Mouse (Mus musculus): Measurements from ENCODE around the gene Bbs9.

Bbs9 gene

DNA sequence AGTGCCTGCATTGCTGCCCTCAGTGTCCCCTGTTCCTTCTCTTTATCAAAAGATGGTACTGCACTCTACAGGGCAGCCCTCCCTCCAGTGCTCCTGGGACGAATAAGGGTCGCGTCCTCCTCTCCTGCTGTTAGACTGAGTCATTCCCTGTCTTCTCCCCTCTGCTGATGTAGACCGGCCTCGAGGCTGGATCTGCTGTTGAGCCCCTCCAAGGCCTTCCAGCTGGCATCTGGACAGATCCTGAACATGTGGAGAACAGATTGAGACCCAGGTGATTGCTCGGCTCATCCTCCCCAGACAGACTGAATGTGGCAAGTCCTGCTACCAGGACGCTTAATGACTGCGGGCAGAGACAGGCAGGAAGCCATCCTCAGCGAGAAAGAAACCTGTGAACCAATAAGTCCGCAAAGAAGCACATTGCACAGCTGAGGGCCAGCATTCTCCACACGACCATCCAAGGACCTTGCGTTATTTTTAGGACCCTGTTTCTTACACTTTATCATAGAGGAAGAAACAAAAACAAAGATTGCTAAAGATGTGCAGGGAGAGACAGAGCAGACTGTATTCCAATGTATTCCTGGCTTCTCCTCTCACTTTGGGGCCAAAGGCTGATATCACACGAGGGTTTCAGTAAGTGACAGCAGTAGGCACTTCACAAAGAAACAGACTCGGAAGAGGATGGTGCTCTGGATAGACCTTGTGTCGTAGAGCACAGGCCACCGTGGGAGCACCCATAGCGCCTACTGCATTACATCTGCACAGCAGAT, 275.4 kb downstream of the Bbs9 start:
- no peak for DNase-seq (ENCODE audit: low spot score in 2 of 2)

DNA sequence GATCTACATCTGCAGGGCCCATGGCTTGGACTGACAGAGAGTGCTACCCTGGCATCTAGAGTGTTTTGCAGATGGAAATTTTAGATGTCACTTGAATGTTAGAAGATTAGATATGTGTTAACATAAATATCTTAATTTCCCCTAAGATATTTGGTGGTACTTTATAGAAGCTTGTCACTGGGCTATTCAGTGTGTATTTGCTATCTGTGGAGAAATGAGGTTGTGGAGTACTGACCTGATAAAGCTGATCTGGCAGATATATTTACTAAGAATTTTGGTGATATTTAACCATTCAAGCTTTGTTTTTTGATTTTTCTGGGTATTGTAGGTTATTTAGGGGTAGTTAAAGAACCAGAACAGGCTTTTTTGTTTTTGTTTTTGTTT, 276.0 kb downstream of the Bbs9 start:
- no peak for DNase-seq (ENCODE audit: low spot score in 2 of 2)

DNA sequence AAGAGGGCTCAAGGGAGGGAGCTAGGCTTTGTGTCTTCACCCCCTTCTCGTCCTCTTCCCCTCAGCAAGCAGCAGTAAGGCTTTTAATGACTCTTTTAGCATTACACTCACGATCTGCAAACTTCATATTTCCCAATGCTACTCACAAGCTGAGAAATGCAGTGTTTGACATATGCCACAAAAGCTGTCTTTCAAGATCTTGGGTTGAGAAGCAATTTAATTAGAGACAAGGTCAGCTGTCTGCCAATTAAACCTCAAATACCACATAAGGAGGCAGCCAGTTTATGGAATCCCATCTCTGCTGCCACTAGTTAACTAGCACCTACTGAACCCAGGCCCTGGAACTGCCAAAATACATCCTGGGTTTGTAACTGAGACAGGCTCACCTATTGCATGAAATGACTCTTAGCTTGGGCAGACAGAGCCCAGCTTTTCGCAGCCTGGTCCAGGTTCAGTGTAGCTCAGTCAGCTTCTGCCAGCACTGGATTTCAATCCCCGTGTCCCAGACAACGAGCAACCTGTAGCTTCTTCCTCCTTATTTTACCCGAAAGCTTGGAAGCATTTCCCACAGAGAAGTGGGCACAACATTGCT, 278.7 kb downstream of the Bbs9 start:
- no peak for DNase-seq (ENCODE audit: low spot score in 2 of 2)

DNA sequence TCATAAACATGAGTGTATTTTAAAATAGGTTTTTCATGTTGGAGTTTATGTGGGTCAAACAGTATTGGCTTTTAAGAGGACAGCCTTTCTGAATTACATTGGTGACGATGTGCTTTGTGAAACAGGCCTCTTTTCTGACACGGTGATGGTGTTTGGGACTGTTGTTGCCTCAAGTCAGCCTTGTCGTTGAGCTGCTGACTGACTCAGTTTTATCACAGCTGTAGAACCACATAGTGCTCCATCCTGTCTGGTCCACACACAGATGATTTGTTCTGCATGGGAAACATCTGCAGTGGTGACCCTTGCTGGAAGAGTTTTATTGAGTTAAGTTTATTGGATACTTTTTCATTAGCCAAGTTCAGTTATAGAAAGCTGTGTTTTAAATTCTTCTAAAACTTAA, 283.0 kb downstream of the Bbs9 start:
- DNase-seq (ENCODE audit: low spot score in 2 of 2), result no peak

DNA sequence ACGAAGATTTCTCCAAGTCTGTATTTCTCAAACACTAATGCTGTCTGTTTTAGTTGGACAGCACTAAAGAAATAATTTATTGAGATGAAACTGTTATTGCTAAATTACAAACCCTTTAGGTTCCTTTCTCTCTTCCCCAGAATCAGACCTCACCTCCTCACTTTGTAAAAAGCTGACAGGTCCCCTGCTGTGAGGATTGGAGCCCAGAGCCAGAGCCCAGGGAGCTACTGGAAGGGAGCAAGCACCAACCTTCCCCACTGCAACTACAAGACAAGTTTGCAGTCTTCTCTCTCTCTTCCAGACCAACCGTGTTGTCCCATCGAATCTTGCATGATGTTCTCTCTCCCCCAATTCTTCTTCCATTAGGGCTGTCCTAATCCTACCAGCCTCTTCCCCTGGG, 283.7 kb downstream of the Bbs9 start:
- DNase-seq (ENCODE audit: low spot score in 2 of 2), result no peak

DNA sequence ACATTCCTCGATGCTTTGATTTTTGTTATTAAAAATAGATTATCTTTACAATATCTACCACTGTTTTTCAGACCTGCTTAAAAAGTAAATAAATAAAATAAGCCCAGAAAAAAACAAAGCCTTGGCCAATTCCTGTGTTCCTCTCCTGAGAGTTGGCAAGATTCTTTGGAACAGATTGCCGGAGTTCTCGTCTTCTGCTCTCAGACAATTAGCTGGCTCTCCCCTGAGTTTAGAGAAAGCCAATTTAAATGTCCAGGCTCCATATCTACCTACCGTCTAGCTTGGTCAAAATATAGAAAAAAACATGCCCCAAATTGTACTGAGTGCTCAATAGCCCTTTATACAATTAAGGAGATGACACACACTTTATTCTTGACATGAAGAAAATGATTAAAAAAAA, 284.9 kb downstream of the Bbs9 start:
- no peak for DNase-seq (ENCODE audit: low spot score in 2 of 2)

DNA sequence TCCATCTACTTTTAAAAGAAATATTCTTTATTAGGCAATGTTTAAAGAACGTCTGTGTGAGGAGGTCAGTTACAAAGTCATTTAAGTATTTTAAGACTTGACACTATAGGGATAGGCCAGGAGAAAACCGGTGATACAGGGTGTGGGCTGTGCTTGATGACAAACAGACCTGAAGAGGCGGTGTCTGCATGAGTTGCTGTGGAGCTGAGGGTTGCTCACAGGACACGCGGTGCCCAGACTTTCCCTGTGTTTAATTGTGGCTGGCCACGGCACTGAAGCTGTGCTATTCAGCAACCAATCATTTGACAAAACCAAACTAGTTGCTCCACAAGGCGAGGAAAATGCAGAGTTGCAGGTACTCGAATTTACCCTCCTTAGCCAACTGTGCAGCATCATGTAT, 286.0 kb downstream of the Bbs9 start:
- DNase-seq (ENCODE audit: low spot score in 2 of 2), result no peak

DNA sequence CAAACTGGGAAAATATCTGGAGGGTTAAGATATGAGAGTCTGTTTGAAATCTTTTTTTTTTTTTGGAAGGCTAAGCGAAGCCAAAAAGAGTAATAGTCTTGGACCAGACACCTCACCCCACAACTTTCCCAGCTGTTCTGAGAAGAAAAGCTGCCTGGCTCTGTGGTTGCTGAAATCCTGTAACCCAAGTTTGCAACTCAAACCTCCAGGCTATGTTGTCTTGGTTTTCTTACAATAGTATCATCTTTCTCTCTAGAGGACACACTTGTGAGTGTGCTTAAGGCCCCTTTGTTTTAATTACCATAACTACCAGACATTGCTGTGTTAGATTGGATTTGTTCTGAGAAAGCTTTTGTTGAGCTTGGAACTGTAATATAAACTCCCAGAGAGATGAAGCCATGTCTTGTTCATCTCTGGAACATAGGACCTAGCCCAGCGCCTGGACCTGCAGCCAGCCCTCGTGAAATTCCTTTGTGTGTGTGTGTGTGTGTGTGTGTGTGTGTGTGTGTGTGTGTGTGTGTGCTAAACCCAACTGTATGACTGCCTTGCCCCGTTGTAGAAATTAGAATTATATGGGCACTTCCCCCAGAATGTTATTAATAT, 290.2 kb downstream of the Bbs9 start:
- no peak for DNase-seq (ENCODE audit: low spot score in 2 of 2)

DNA sequence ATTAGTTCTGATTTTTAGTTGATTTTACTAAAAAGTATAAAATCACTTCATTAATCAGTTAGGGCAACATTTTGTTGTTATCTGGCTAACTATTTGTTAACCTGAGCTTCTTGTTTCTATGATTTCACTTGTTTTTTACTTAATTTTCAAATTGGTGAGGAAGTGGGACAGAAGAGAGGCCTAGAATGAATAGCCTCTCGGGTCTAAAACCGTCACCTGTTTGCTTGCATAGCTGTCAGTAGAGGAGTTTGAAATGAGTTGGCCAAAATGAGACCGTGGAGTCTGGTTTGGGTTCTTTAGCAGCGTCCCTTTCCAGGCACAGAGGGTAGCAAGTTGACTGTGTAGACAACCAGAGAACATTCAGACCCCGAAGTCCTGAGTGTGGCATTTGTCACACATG, 291.6 kb downstream of the Bbs9 start:
- no peak for DNase-seq (ENCODE audit: low spot score in 2 of 2)

DNA sequence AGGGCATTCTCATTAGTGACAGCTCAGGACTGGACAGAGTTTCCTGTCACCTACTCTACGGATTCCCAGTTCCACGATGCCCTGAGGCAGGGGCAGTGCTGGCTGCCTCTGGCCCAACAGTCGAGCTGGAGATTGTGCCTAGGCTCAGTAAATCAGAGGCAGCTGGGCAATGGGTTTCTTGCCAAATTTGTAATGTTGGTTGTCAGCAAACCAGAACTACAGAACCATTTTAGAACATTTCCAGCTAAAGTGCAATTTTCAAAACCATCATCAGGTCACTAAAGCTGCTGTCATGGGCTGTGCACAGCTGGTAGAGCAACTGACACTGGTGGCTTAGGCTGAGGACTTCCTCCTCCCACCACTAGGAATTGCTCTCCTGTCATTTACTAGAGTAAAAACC, 292.3 kb downstream of the Bbs9 start:
- DNase-seq (ENCODE audit: low spot score in 2 of 2), result no peak

DNA sequence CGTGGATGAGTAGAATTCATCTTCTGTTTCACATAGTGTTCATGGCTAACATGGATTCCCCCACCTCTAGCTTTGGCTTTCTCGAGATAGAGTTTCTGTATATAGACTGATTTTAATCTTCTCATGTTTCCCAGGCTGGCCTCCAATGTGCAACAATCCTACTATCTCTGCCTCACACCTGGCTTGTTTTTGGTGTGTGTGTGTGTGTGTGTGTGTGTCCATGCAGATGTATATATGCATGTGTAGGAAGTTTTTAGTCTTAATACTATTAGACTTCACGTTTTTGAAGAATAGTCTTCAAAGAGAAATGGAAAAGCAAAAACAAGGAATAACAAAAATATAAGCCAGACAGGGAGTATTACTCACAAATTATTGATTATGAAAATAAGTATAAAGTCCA, 296.3 kb downstream of the Bbs9 start:
- DNase-seq (ENCODE audit: low spot score in 2 of 2), result no peak

DNA sequence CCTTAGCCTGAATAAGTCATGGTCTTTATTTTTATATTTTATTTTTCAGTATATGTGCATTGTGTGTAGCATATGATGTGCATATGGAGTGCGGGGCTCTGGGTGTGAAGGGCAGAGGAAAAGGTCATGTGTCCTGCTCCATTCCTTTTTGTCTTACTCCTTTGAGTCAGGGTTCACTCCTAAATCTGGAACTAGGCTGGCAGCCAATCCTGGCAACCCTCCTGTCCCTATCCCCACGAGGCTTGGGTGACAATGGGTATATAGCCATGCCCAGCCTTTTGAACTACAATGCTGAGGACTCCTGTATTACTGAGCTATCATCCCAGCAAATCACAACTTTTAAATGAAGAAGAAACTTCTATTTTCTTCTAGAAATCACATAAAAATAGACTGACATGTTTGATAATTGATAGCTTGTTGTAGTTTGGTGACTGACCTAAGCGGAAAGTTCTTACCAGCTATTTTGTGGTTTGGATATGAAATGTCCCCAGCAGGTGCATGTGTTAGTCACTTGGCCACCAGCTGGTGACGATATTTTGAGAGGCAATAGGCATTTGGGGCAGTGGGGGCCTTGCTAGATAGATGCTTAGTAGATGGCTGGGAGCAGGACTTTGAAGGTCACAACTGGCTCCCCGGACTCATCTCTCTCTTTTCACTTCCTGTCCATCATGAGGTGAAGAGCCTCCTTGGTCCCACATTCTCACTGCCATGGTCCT, 300.9 kb downstream of the Bbs9 start:
- no peak for DNase-seq (ENCODE audit: low spot score in 2 of 2)

DNA sequence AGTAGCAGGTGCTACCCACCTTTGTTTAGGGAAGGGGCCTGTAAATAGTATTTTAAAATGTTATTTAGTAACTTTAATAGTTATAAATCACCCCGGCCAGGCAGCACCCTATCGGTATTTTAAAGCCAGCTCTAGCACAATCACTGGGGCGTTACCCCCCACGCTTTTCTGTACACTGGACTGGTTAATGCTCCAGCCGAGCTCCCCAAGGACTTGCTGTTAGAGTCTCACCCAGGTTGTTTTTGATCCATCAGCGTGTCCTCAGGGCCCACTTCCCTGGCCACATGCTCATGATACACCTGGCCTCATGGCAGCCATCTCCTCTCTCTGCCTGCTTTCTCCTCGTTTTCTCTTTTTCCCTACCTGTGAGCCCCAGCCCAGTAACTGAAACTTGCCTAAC, 301.9 kb downstream of the Bbs9 start:
- no peak for DNase-seq (ENCODE audit: low spot score in 2 of 2)

DNA sequence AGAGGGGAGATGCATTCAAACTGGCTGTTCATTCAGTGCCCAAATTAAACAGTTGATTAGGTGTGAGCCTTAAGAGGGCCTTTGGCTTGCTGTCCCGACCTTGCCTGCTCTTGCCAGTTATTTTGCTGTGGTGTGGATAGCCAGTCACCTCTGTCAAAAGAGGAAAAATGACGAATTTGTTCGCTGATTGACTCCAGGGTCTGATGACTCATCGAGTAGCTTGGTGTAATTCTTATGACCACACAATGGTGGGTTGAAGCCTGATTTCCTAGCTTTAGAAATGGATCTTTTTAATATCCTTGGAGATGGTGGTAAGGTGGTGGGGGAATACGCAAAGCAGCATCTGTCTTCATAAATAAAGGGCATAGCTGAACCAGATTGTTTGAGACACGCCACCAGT, 304.1 kb downstream of the Bbs9 start:
- no peak for DNase-seq (ENCODE audit: low spot score in 2 of 2)

DNA sequence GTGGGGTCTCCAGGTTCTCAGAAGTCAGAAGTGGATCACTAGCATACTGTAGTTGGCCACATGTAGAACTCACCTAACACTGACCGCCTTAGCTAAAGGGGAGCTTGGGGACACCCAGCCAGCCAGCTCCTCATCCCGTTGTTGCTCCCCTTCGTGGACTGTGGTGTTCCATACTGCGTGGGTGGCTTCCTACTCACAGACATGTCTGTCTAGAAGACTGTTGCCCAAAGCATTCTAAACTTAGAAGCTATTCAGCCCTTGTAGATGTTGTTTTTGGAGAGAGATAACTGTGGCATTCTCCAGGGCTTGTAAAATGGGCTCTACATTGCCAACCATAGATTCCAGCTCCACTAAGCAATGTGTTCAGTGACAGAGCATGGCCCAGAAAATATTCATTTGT, 310.5 kb downstream of the Bbs9 start:
- no peak for DNase-seq (ENCODE audit: low spot score in 2 of 2)

DNA sequence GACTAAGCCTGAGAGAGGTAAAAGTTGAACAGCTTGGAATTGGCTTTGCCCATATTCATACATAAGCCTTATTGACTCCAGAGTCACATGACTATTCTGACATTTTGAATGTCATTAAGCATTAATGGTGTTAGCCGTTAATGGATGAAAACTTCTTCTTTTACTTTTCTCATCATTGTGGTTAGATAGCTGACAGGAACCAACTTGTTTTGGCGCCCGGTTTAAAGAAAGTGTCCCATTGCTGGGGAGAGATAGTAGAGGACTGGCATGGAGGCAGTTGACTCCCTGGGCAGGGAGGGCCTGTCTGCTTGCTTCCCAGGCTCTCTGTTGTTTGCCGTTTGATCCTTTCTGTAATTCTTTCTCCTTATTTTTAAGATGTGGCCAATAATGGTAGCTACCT, 312.9 kb downstream of the Bbs9 start:
- DNase-seq (ENCODE audit: low spot score in 2 of 2), result no peak

DNA sequence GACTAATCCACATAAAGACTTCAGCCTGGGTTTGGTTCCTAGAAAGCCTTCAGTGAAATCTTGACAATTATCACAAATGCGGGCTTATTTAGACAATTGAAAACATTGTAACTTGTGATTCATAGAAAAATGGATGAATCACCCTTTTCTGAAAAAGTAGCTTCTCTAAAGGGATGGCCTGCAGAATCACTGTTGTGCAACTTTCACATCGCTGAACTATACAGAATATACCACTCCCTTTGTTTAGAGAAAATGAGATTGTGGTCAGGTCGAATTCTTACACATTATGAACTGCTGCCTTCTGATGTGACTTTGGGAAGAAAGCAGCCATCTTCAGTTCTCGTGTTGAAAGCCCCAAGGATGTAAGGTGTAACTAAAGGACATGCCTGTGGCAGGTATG, 313.3 kb downstream of the Bbs9 start:
- DNase-seq (ENCODE audit: low spot score in 2 of 2), result no peak

DNA sequence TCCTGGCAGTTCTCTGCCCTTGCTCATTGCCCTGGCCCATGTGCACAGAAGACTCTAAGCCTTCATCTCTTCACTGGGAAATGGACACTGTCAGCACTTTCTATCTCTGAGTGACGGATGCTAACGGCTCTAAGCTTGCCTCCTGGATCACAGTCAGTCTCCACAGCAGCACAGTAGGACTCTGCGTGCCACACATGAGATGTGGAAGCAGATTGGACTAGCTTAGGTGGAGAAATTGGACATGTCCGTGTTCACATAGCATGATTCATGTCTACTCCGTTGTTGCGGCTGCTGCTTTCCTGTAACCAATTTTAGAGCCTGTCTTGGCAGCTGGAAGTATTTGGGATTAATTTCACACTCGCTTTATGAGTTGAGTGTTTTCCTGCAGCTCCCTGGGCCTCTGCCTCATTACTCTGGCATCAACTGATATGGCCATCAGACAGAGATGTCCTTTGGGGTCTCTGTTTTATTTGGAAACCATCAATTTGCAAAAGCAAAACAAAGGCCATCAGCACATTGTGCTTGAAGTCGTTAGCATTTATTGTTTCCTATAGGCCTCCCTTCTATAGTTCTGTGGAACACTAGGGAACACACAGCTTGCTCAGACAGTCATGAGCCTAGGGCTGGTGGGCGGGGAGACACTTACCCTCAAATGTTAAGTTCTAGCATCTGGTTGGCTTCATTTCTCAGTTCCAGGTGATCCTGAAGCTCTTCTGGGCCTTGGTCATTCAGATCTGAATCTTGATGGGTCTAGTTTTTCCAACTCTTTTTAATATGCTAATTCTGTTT, 314.1 kb downstream of the Bbs9 start:
- no peak for DNase-seq (ENCODE audit: low spot score in 2 of 2)

DNA sequence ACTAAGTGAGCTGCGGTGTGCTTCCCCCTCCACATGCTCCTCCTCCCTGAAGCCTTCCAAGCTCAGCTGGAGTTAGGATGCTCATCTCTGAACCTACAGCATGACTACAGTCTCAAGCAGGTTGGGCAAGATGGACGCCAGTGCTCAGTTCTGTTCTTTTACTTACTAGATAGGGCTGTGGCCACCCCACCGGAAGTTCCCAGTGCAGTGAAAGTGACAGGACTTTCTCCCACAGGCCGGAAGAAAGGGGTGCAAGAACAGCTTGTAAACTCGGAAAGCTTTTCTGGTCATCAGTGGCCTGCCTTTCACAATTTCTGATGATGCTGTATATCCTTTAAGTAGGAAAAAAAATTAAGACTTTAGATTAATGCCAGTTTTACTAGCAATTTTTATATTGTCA, 315.7 kb downstream of the Bbs9 start:
- no peak for DNase-seq (ENCODE audit: low spot score in 2 of 2)

DNA sequence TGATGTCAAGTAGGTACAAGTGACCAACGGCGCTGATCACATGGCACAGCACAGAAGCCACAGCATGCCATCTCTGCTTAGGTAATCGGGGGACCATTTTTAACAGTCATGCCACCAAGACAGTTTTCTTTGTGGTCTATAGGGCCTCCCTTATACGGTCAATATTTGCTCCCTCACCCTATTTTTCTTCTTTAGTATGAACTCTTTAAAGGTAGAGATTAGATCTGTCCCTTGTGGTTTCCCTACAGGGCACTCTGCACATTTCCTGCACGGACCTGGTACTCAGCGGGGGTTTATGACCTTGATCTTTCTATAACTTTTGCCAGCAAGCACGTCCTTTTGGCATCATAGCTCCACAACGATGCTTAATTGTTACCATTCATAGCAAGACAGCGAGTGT, 316.2 kb downstream of the Bbs9 start:
- DNase-seq (ENCODE audit: low spot score in 2 of 2), result no peak

DNA sequence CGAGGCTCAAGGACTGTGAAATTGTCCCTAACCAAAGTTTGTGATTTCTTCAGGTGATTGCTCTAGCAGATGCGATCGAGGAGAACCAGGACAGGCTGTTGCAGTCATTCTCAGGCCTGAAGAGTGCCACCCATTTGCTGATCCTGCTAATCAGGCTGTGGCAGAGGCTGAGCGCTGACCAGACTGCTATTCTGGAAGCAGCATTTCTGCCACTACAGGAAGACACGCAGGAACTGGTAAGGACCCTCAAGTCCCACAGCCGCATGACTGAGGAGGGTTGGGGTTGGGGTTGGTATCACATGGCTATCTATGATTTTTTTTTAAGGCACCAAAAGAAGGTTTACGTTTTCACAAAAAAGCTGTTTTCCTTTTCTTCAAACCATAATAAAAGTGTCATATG, 318.2 kb downstream of the Bbs9 start:
- DNase-seq (ENCODE audit: low spot score in 2 of 2), result no peak

DNA sequence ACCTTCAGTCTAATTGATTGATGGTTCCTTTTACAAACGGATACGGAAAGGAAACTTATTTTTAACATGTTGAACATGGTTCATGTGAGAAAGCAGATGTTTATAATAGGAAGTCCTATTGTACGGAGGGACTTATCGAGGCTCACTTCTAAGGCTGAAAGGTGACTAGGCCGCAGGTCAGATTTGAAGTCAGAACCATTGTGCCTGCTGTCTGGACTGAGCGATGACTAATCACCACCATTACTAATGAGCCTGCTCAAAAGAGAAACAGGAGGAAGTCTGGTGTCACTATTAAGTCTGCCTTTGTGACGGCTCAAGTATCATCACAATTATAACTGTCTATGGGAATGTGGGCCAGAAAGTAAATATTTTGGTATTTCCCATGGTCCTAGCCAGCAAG, 325.2 kb downstream of the Bbs9 start:
- DNase-seq (ENCODE audit: low spot score in 2 of 2), result no peak
